Mouse (Mus musculus): Measurements from ENCODE around the gene Pkn1.

The Pkn1 gene

DNA sequence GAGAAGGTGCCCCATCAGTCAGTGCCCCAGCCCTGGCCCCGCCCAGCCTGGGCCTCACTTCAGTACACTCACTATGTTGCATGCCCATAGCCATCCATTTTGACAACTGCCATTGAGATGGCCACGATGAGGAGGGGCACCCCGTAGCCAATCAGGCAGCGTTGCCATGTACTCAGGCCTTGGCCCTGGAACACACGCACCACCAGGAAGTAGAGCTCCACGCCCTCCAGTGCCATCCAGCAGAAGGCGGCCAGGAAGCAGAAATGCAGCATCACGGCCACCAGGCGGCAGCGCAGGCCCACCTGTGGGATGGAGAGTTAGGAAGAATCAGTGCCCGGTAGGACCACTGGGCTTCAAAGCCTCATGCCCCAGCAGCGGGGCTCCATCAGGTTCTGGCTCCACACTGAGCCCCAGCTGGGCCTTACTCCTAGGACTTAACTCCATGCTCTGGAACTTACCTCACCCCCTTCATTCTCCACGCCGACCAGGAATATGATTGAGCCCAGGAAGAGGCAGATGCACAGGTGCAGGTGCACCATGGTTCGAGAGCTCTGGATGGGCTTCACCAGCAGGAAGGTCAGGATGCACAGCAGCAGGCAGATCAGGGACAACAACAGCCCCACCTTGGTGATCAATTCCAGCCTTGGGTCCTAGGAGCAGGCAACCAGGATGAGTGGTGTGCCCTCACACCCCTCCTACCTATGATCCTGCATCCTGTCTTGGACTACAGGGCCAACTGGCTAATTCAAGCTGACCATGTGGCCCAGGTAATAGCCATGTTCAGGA is 25.9 kb upstream of the Pkn1 start:
- DNase-seq (ENCODE audit: low read depth, low spot score), result no peak

DNA sequence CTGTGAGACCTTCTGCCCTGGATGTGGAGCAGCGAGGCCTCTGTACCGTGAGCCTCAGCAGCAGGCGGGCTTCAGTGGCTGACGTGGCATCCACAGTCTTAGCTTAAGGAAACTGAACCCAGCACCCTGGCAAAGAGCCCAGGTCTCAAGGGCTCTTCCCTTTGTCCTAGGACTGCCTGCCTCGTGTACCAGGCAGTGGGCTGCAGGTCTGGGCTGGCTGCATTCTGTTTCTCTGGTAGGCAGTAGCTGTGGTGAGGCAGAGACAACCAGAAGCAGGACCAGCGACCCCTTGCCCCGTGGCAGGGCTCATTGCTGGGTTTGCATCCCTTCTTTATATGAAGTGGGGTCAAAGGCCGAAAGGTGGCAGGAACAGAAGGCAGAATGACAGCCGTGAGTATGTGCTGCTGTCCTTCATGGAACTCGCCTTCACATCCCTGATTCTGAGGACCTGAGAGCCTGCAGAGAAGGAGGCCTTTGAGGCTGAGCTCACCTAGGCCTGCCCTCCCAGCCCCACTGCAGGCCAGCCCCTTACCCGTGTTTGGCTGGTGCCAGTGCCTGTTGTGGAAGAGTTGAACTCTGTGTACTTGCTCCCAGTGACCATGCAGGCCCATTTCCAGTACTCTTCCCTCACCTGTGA is 24.6 kb upstream of the Pkn1 start:
- no peak for DNase-seq (ENCODE audit: low read depth, low spot score)

- DNase-seq (ENCODE audit: low read depth, low spot score), result no peak
Observed at GRCm38 (mm10) chr8:83722631-83723030, 23.7 kb upstream of the Pkn1 start.

DNA sequence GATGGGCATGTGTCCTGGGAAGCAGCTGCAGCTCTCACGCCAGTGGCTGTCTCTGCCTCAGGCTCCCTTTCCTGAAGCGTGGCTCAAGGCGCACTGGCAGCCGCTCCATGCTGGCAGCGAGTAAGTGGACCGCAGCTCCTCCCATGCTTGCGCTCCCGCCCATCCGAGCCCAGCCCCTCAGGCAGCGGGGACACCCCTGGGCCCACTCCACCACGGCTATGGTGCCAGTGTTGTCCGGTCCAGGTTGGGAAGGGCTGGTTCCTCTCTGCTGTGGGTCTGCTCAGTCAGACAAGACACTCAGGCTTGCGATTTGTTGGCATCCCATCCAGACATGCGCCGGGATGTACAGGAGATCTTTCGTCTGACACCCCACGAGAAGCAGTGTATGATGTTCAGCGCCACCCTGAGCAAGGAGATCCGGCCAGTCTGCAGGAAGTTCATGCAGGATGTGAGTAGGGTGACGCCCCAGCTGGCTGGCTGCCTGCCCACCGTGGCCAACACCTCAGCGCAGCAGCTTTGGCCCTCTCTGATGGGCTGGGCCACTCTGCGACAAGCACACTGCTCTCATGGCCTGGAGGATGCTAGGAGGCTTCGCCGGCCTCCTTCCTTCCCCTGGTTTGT is 22.5 kb upstream of the Pkn1 start:
- no peak for DNase-seq (ENCODE audit: low read depth, low spot score)

DNA sequence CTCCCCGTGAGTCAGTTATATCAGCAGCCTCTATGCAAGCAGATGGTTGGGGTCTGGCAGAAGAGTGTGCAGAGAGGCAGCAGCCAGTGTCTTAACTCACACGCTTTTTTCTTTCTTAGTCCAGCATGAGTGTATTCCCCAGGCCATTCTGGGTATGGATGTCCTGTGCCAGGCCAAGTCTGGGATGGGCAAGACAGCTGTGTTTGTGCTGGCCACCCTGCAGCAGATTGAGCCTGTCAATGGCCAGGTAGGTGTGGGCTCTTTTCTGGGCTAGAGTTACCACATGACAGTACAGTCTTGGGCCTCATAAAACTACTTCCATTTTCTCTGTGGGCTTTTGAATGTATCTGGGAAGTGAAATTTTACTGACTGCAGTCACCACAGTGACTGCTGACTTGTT is 20.7 kb upstream of the Pkn1 start:
- no peak for DNase-seq (ENCODE audit: low read depth, low spot score)

GRCm38 (mm10) chr8:83719048-83719447 is 20.1 kb upstream of the Pkn1 start:
- DNase-seq (ENCODE audit: low read depth, low spot score), result no peak

- DNase-seq (ENCODE audit: low read depth, low spot score), result no peak
Observed at GRCm38 (mm10) chr8:83716563-83716962, 17.6 kb upstream of the Pkn1 start.

DNA sequence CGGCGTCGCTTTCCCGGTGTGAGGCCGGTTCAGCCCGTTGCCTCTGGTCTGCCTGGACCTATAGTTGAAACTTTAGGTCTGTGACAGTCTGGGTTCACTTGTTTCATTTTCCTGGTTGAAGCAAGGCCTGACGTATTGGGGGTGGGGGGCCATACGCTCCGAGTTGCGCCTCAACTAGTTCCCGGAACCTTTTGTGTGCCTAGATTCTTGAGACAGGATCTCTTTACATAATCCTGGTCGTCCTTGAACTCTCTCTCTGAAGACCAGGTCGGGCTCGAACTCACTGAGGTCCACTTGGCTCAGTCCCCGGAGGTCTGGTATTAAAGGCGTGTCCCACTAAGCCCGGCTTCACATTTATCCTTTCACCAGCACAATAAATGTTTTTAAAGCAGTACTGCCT is 16.8 kb upstream of the Pkn1 start:
- no peak for DNase-seq (ENCODE audit: low read depth, low spot score)

- DNase-seq (ENCODE audit: low read depth, low spot score), result peak; percentile 95
Observed at GRCm38 (mm10) chr8:83715031-83715690, 16.2 kb upstream of the Pkn1 start, which contains the start of gene Ddx39. TSS of gene Ddx39 (plus strand) at chr8:83715177.

DNA sequence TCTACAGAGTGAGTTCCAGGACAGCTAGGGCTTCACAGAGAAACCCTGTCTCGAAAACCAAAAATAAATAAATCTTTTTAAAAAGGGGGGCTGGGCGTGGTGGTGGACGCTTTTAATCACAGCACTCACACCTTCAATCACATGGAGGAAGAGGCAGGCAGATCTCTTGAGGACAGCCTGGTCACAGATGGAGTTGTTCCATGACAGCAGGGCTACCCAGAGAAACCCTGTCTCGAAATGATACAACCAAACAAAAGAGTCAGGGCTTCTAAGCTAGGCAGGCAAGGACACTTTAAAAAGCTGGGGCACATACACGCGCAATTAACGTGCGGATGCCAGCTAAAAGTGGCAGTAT is 15.7 kb upstream of the Pkn1 start:
- no peak for DNase-seq (ENCODE audit: low read depth, low spot score)

DNA sequence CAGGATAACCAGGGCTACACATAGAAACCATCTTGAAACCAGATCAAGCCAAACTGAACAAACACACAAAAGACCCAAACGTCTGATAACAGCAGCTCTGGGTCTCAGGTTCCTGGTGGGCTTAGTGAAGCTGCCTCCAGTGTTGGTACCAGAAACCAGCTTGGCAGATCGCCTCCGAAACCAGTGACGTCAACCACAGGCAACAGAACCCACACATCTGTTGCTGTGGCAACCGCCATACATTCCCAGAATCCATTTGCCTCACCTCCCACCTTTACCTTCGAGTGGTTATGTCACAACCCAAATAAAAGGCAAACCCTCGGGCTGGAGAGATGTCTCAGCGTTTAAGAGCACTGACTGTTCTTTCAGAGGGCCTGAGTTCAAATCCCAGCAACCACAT is 8.6 kb upstream of the Pkn1 start:
- DNase-seq (ENCODE audit: low read depth, low spot score), result no peak

DNA sequence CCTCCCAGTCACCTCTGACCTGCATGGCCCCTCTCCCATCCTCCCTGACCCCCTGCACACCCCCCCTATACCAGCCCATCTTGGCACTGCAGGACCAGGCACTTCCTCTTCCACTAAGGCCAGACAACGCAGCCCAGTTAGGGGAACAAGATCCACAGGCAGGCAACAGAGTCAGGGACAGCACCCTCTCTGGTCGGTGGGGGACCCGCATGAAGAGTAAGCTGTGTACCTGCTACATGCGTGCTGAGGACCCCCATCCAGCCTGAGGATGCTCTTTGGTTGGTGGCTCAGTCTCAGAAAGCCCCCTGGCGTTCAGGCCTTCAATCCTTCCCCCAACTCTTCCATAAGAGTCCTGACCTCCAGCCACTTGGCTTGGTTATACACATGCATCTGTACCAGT is 7.4 kb upstream of the Pkn1 start:
- DNase-seq (ENCODE audit: low read depth, low spot score), result no peak

- DNase-seq (ENCODE audit: low read depth, low spot score), result no peak
Observed at GRCm38 (mm10) chr8:83703426-83703825, 4.4 kb upstream of the Pkn1 start.

GRCm38 (mm10) chr8:83700423-83701085 is 1.6 kb upstream of the Pkn1 start:
- no peak for DNase-seq (ENCODE audit: low read depth, low spot score)

GRCm38 (mm10) chr8:83699566-83699965 is 587 bp upstream of the Pkn1 start:
- no peak for DNase-seq (ENCODE audit: low read depth, low spot score)

DNA sequence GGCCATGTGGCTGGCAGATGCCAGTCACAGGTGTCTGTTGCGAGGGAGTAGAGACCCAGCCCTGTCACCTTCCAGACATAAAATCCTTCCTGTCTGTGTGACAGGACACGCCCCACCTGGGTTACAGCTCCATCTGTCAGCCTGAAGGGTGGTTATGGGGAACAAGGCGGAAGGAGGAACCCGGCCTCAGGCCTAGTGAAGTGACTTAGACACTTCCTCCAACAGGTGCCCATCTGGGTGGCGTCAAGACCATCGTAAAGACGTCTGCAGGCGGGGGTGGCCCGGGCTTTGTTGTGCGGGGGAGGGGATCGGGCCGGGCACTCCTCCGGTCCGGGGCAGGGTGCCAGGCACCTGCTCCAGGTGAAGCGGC is 703 bp downstream of the Pkn1 start:
- DNase-seq (ENCODE audit: low read depth, low spot score), result no peak

DNA sequence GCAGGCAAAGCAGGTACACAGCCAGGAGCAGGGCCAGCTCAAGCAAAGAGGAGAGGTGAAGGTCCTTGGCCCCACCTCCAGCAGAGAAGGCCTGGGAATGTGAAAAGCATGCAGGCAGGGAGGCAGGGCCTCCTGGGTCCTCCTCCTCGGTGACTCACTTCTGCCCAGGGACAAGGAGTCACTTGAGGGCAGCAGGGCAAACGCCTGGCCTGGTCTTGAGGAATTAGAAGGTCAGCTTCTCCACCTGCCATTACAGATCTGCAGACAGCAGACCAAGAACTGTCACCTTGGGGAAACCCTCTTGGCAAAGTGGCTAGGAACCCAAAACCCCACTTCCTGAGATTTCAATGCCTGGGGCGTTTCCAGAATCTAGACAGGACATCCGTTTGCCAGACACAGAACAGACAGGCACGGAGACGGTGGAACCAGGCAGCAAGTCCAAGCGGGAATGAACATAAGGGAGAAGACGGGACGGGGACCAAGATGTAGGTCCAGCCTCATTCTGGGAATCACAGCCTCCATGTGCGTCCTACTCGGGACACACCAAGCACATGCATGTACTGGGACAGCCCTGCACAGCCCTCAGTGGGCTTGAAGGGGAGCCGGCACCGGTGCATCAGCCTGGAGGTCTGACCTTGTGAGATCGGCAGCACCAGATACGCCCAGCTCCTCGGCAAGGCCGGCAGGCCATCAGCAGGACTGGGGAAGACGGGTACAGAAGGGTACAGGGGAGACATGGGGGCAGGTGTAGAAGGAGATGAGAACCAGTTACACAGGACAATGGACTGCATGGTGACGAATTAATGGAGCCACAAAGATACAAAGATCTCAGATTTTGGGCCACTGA is 1.4 kb downstream of the Pkn1 start:
- DNase-seq (ENCODE audit: low read depth, low spot score), result no peak

- no peak for DNase-seq (ENCODE audit: low read depth, low spot score)
Observed at GRCm38 (mm10) chr8:83695351-83696106, 3.5 kb downstream of the Pkn1 start.

GRCm38 (mm10) chr8:83694369-83695160 is 4.4 kb downstream of the Pkn1 start:
- DNase-seq (ENCODE audit: low read depth, low spot score), result no peak

Measured in retina, adult 2 months (tissue).